Mouse (Mus musculus) MEL (cell line): ENCODE results near the gene Cyth2. TPM values are rescaled to one million over a fixed set of nuclear protein-coding genes. Genes with fewer than 3 reads are reported as not detected.

Experiments
- DNase-seq: peaks from one replicate; pipeline ENCODE4 v3.0.0; 2011; ENCODE audit warnings: low read depth, low spot score
- H3K27ac ChIP-seq: 2 replicates; pipeline ENCODE4 v1.5.1; 2012; ENCODE audit warnings: low read depth, mild to moderate bottlenecking, control low read depth, low read length, moderate library complexity; ENCODE audit not compliant: control insufficient read depth
- H3K27me3 ChIP-seq, 2 experiments: fragments of 150-350 bp in 1 of 2; sonication (generic) in 1 of 2; 2 replicates each; pipeline ENCODE4 v1.6.1; 2012; ENCODE audit warnings: low read length in 2 of 2, mild to moderate bottlenecking in 2 of 2, improper control_type of control experiment in 1 of 2, moderate library complexity in 1 of 2; ENCODE audit not compliant: insufficient read depth in 2 of 2, control insufficient read depth in 1 of 2
- H3K36me3 ChIP-seq, 2 experiments: 2 replicates each; pipeline ENCODE4 v1.6.1; 2012 to 2014; ENCODE audit warnings: low read length in 2 of 2, improper control_type of control experiment in 1 of 2, inconsistent platforms in 1 of 2, mild to moderate bottlenecking in 1 of 2; ENCODE audit not compliant: insufficient read depth in 2 of 2, control insufficient read depth in 1 of 2
- H3K4me1 ChIP-seq, 2 experiments: fragments of 150-350 bp in 1 of 2; sonication (generic) in 1 of 2; 2 replicates each; pipeline ENCODE4 v1.6.1; 2012; ENCODE audit warnings: low read length in 2 of 2, improper control_type of control experiment in 1 of 2, mild to moderate bottlenecking in 1 of 2; ENCODE audit not compliant: insufficient read depth in 2 of 2, control insufficient read depth in 1 of 2
- H3K4me3 ChIP-seq, 2 experiments: fragments of 150-350 bp in 1 of 2; sonication (generic) in 1 of 2; 2 replicates each; pipeline ENCODE4 v1.5.1; 2012; ENCODE audit warnings: low read depth in 2 of 2, low read length in 2 of 2, mild to moderate bottlenecking in 2 of 2, moderate library complexity in 2 of 2, control low read depth in 1 of 2, improper control_type of control experiment in 1 of 2; ENCODE audit not compliant: control insufficient read depth in 1 of 2, insufficient read depth in 1 of 2
- H3K79me2 ChIP-seq: 2 replicates; pipeline ENCODE4 v1.6.1; 2012; ENCODE audit warnings: mild to moderate bottlenecking, low read length, moderate library complexity; ENCODE audit not compliant: control insufficient read depth, poor library complexity, insufficient read depth
- H3K9ac ChIP-seq: 2 replicates; pipeline ENCODE4 v1.6.1; 2012; ENCODE audit warnings: low read depth, mild to moderate bottlenecking, control low read depth, low read length, moderate library complexity; ENCODE audit not compliant: control insufficient read depth, poor library complexity, severe bottlenecking
- H3K9me3 ChIP-seq: fragments of 150-350 bp; sonication (generic); replicated peaks from 2 replicates; pipeline ENCODE4 v1.6.1; 2012; ENCODE audit warnings: mild to moderate bottlenecking, low read length, improper control_type of control experiment, moderate library complexity; ENCODE audit not compliant: insufficient read depth
- BHLHE40 ChIP-seq: IDR thresholded peaks from 2 replicates; pipeline ENCODE4 v1.6.1; 2012; ENCODE audit warnings: low read depth, mild to moderate bottlenecking, inconsistent platforms, low read length, improper control_type of control experiment, borderline replicate concordance
- CHD1 ChIP-seq: IDR thresholded peaks from 2 replicates; pipeline ENCODE4 v1.6.1; 2012; ENCODE audit warnings: low read depth, mild to moderate bottlenecking, inconsistent platforms, low read length, improper control_type of control experiment
- ETS1 ChIP-seq: IDR thresholded peaks from 2 replicates; pipeline ENCODE4 v1.6.1; 2012; ENCODE audit warnings: low read depth, mild to moderate bottlenecking, inconsistent platforms, low read length, improper control_type of control experiment, moderate library complexity
- GATA1 ChIP-seq: IDR thresholded peaks from 2 replicates; pipeline ENCODE4 v1.6.1; 2011; ENCODE audit warnings: low read depth, low read length, improper control_type of control experiment
- JUND ChIP-seq: IDR thresholded peaks from 2 replicates; pipeline ENCODE4 v1.6.1; 2011; ENCODE audit warnings: low read depth, mild to moderate bottlenecking, improper control_type of control experiment, low read length
- MAFK ChIP-seq: IDR thresholded peaks from 2 replicates; pipeline ENCODE4 v1.6.1; 2011; ENCODE audit warnings: low read depth, mild to moderate bottlenecking, low read length, improper control_type of control experiment, borderline replicate concordance
- MAZ ChIP-seq: IDR thresholded peaks from 2 replicates; pipeline ENCODE4 v1.6.1; 2012; ENCODE audit warnings: low read depth, mild to moderate bottlenecking, inconsistent platforms, low read length, improper control_type of control experiment
- MEF2A ChIP-seq: IDR thresholded peaks from 2 replicates; pipeline ENCODE4 v1.6.1; 2014; ENCODE audit warnings: low read depth, mild to moderate bottlenecking, inconsistent platforms, low read length, improper control_type of control experiment; ENCODE audit not compliant: poor library complexity, insufficient replicate concordance, severe bottlenecking; ENCODE audit errors: extremely low read depth
- MXI1 ChIP-seq: IDR thresholded peaks from 2 replicates; pipeline ENCODE4 v1.6.1; 2011; ENCODE audit warnings: mild to moderate bottlenecking, low read depth, low read length, improper control_type of control experiment
- MYB ChIP-seq: IDR thresholded peaks from 2 replicates; pipeline ENCODE4 v1.6.1; 2011; ENCODE audit warnings: mild to moderate bottlenecking, low read depth, low read length, improper control_type of control experiment
- MYC ChIP-seq: IDR thresholded peaks from 2 replicates; pipeline ENCODE4 v1.6.1; 2011; ENCODE audit warnings: low read depth, mild to moderate bottlenecking, low read length, improper control_type of control experiment, moderate library complexity
- POLR2A ChIP-seq, 2 experiments: IDR thresholded peaks; 2 replicates each; pipeline ENCODE4 v1.6.1; 2011 to 2012; ENCODE audit warnings: low read length in 2 of 2, mild to moderate bottlenecking in 2 of 2, control low read depth in 1 of 2, improper control_type of control experiment in 1 of 2, low read depth in 1 of 2, moderate library complexity in 1 of 2; ENCODE audit not compliant: control insufficient read depth in 1 of 2, insufficient read depth in 1 of 2, poor library complexity in 1 of 2
- POLR2AphosphoS2 ChIP-seq: IDR thresholded peaks from 2 replicates; pipeline ENCODE4 v1.6.1; 2011; ENCODE audit warnings: low read length, improper control_type of control experiment
- POLR2AphosphoS5 ChIP-seq: IDR thresholded peaks from 2 replicates; pipeline ENCODE4 v1.6.1; 2012; ENCODE audit warnings: low read depth, borderline replicate concordance, mild to moderate bottlenecking, inconsistent platforms, low read length, moderate library complexity, mixed read lengths
- RAD21 ChIP-seq: IDR thresholded peaks from 2 replicates; pipeline ENCODE4 v1.6.1; 2011; ENCODE audit warnings: mild to moderate bottlenecking, low read depth, low read length, improper control_type of control experiment
- RCOR1 ChIP-seq: IDR thresholded peaks from 2 replicates; pipeline ENCODE4 v1.6.1; 2012; ENCODE audit warnings: low read depth, mild to moderate bottlenecking, inconsistent platforms, low read length, improper control_type of control experiment
- SIN3A ChIP-seq: IDR thresholded peaks from 2 replicates; pipeline ENCODE4 v1.6.1; 2012; ENCODE audit warnings: low read length, improper control_type of control experiment, inconsistent platforms
- TCF12 ChIP-seq: IDR thresholded peaks from 2 replicates; pipeline ENCODE4 v1.6.1; 2014; ENCODE audit warnings: low read depth, mild to moderate bottlenecking, inconsistent platforms, low read length, improper control_type of control experiment, moderate library complexity
- UBTF ChIP-seq: IDR thresholded peaks from 2 replicates; pipeline ENCODE4 v1.6.1; 2012; ENCODE audit warnings: low read depth, mild to moderate bottlenecking, inconsistent platforms, low read length, improper control_type of control experiment, moderate library complexity, borderline replicate concordance; ENCODE audit not compliant: insufficient read depth
- USF1 ChIP-seq: IDR thresholded peaks from 2 replicates; pipeline ENCODE4 v1.6.1; 2014; ENCODE audit warnings: low read depth, mild to moderate bottlenecking, inconsistent platforms, low read length, improper control_type of control experiment, moderate library complexity
- USF2 ChIP-seq, 2 experiments: IDR thresholded peaks; 2 replicates each; pipeline ENCODE4 v1.6.1; 2011 to 2012; ENCODE audit warnings: improper control_type of control experiment in 2 of 2, low read length in 2 of 2, borderline replicate concordance in 1 of 2, inconsistent platforms in 1 of 2, low read depth in 1 of 2, mild to moderate bottlenecking in 1 of 2; ENCODE audit not compliant: insufficient read depth in 1 of 2
- ZMIZ1 ChIP-seq: IDR thresholded peaks from 2 replicates; pipeline ENCODE4 v1.6.1; 2012; ENCODE audit warnings: low read depth, mild to moderate bottlenecking, inconsistent platforms, low read length, improper control_type of control experiment, moderate library complexity
- polyA plus RNA-seq, 2 experiments: library from polyadenylated mRNA; stranded (reverse) in 1 of 2; unstranded in 1 of 2; fragments of >175 nt in 1 of 2; fragments of >200 nt in 1 of 2; gene quantifications; 2 replicates each; pipeline versions ENCODE4 v1.2.1 to v1.2.4; 2012; ENCODE audit warnings: low replicate concordance in 2 of 2, low read depth in 1 of 2; ENCODE audit not compliant: insufficient read length in 2 of 2, insufficient read depth in 1 of 2, missing spikeins in 1 of 2
- total RNA-seq: library from RNA; depleted of rRNA; stranded (reverse); fragments of 300-350 nt; gene quantifications from 2 replicates; pipeline ENCODE4 v1.2.3, GENCODE M21; 2012

Cyth2 gene
- total and polyA plus RNA-seq, 3 experiments: 52.9 to 92.2 TPM; not detected in 1

DNA sequence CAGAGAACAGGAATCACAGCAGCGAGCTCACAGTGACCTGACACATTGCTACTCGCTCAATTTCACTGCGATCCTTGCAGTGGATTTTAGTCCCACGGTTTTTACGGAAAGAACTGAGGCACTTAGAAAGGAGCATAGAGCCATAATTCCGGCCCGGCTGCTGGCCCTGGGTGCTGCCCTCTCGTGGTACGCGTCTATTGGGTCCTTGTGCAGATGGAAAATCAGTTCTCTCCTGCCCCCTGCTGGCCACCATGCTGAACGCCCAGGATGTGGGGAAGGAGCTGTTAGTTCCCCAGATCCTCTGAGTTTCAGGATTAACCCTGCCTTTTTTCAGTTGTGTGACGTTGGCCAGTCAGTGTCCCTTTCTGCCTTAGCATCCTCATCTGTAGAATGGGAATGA is 13.0 kb downstream of the Cyth2 start (continued):
- TF ChIP-seq RCOR1 (no peak), POLR2AphosphoS2 (no peak), ZMIZ1 (no peak), POLR2A (IDR thresholded peaks at IDR 0.05; ENCODE audit: control insufficient read depth in 1 of 2, insufficient read depth in 1 of 2, low read depth in 1 of 2, low read length in 2 of 2, poor library complexity in 1 of 2) (no peak), RAD21 (peak; percentile 86), MEF2A (no peak), TCF12 (no peak), CHD1 (0 out of 2 replicates have a peak, but pooled peaks have one; percentile 61), MAZ (peak; percentile 74; the same call in 1 of the 2 replicates), MAFK (no peak), ETS1 (no peak), MYC (peak; percentile 80; the same call in 1 of the 2 replicates), GATA1 (no peak), MXI1 (peak; percentile 70), JUND (peak; percentile 59; the same call in 1 of the 2 replicates), POLR2AphosphoS5 (no peak), USF2 (IDR thresholded peaks at IDR 0.05; ENCODE audit: borderline replicate concordance in 1 of 2, insufficient read depth in 1 of 2, low read depth in 1 of 2, low read length in 2 of 2) (no peak), BHLHE40 (0 out of 2 replicates have a peak, but pooled peaks have one; percentile 30), MYB (no peak)
- TF ChIP-seq, all 39 proteins: peak for 16

DNA sequence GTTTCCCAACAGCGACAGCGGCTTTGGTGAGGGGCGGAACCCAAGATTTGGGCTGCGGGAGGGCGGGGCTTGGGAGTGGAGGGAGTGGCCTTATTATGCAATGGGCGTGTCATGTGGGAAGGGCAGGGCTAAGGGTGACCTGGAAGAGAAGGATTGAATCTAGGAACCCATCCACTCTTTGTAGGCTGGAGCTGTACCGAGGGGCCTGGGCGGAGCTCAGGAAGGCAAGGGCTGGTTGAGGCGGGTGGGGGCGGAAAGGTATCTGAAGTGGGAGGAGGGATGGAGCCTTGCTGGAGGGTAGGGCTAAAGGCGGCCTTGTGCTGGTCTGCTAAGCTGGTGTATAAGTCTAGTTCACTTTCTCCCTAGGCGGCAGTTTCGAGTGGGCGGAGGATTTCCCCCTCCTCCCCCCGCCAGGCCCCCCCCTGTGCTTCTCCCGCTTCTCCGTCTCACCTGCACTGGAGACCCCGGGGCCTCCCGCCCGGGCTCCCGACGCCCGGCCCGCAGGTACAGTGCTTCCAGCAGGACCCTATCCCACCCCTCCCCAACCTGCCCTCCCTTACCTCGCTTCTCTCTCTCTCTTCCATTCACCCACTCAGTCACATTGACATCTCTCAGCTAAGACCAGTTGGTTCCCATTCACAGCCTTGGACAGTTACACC is 13.7 kb downstream of the Cyth2 start:
- peak; percentile 91 for DNase-seq
- TF ChIP-seq UBTF (0 out of 2 replicates have a peak, but pooled peaks have one; percentile 50), USF1 (peak; percentile 53), SIN3A (peak; percentile 54; the same call in 1 of the 2 replicates), TCF12 (no peak)
- Histone ChIP-seq H3K9ac (peak overlapping the region; percentile 56), H3K36me3 (peaks cover 0 to 4% of the 10 kb centered on the region in 2 experiments; a peak in 1 of 4 replicates), H3K27me3 (no peaks in the 10 kb centered on the region), H3K4me3 (peak overlapping the region; percentile 60 to 61), H3K79me2 (no peaks in the 10 kb centered on the region; the same call in 1 of the 2 replicates), H3K27ac (no peak overlapping the region), H3K9me3 (no peaks in the 10 kb centered on the region), H3K4me1 (peaks cover 9 to 13% of the 10 kb centered on the region in 2 experiments; a peak in 3 of 4 replicates)
